Comparison of ENCODE assay signal across 23 mouse cellular contexts in genomic region chr15:102222386-102222785, GRCm38 (mm10). TPM values are rescaled to one million over a fixed set of nuclear protein-coding genes. Genes with fewer than 3 reads are reported as not detected.
DNase-seq lines count a peak whose midpoint lies in the region; ATAC-seq and TF ChIP-seq lines count a peak whose summit lies in the region.
"Had no signal": no experiment of that assay in that cellular context is flagged by ENCODE, and none has a peak within 500 bp of the region (broad histone marks: within the 10 kb centered on the region; RNA-seq: fewer than 3 reads in every experiment).

No protein-coding gene starts in this region.

- dilution Hi-C loops in CH12.LX (cut with MboI; ENCODE audit: extremely low pct_ligation_motif_present, extremely low pct_unique_long_range_greater_than_20kb, low sequenced_read_pairs) = no loop called here

- H3K27ac ChIP-seq in forebrain, postnatal 0 days (ENCODE audit: low read depth, low read length) = no peak overlapping the region
- H3K27ac ChIP-seq in forebrain, embryonic 13.5 days = no peak overlapping the region
- no peak overlapping the region for H3K27ac ChIP-seq in lung, embryonic 14.5 days (ENCODE audit: low read depth)
- no peak overlapping the region for H3K27ac ChIP-seq in CH12.LX (ENCODE audit: insufficient read depth, low read depth)
- H3K27ac ChIP-seq: heart, adult 2 months; hindbrain, embryonic 12.5 days; limb, embryonic 15.5 days; neural tube, embryonic 12.5 days had no signal

- ATAC-seq in forebrain, postnatal 0 days = no peak
- ATAC-seq in forebrain, embryonic 13.5 days = no peak
- ATAC-seq in lung, embryonic 14.5 days (ENCODE audit: insufficient read depth) = no peak

- peaks cover 9% of the 10 kb centered on the region; the same call in 1 of the 2 replicates for H3K4me1 ChIP-seq in forebrain, postnatal 0 days (ENCODE audit: insufficient read depth)
- peaks cover 15% of the 10 kb centered on the region for H3K4me1 ChIP-seq in forebrain, embryonic 13.5 days
- H3K4me1 ChIP-seq in lung, embryonic 14.5 days (ENCODE audit: insufficient read depth) = no peaks in the 10 kb centered on the region
- peaks cover 4 to 13% of the 10 kb centered on the region in 2 experiments for H3K4me1 ChIP-seq in CH12.LX (ENCODE audit: control insufficient read depth in 1 of 2, insufficient read depth in 2 of 2)

- H3K36me3 ChIP-seq in forebrain, postnatal 0 days (ENCODE audit: insufficient read depth) = no peaks in the 10 kb centered on the region
- H3K36me3 ChIP-seq in forebrain, embryonic 13.5 days (ENCODE audit: poor library complexity, severe bottlenecking) = peaks cover 5% of the 10 kb centered on the region
- no peaks in the 10 kb centered on the region for H3K36me3 ChIP-seq in lung, embryonic 14.5 days (ENCODE audit: insufficient read depth)
- peaks cover 0 to 5% of the 10 kb centered on the region in 2 experiments for H3K36me3 ChIP-seq in CH12.LX (replicated peaks in 1 of 2; ENCODE audit: control insufficient read depth in 1 of 2, insufficient read depth in 1 of 2, low read length in 1 of 2)
- H3K36me3 ChIP-seq: hindbrain, embryonic 12.5 days had no signal

- no peaks in the 10 kb centered on the region for H3K79me2 ChIP-seq in CH12.LX (replicated peaks; ENCODE audit: control insufficient read depth, extremely low read depth, insufficient read depth, poor library complexity, severe bottlenecking)

- no peak overlapping the region for H3K9ac ChIP-seq in forebrain, postnatal 0 days
- no peak overlapping the region for H3K9ac ChIP-seq in forebrain, embryonic 13.5 days
- no peak overlapping the region for H3K9ac ChIP-seq in lung, embryonic 14.5 days
- no peak overlapping the region for H3K9ac ChIP-seq in CH12.LX (ENCODE audit: insufficient read depth, low read depth)
- H3K9ac ChIP-seq: hindbrain, embryonic 12.5 days; limb, embryonic 15.5 days; neural tube, embryonic 12.5 days had no signal

- H3K4me2 ChIP-seq in forebrain, postnatal 0 days (ENCODE audit: low read depth) = no peak overlapping the region
- H3K4me2 ChIP-seq in forebrain, embryonic 13.5 days = no peak overlapping the region
- no peak overlapping the region for H3K4me2 ChIP-seq in lung, embryonic 14.5 days
- H3K4me2 ChIP-seq in CH12.LX (ENCODE audit: insufficient read depth, low read depth, poor library complexity, severe bottlenecking) = no peak overlapping the region
- H3K4me2 ChIP-seq: hindbrain, embryonic 12.5 days; limb, embryonic 15.5 days; neural tube, embryonic 12.5 days had no signal

- intact Hi-C loops in heart, postnatal 14 days (cut with DNase I) = loop anchor here (5.0 kb wide), 1 partner anchor 130 kb away; no protein-coding TSS in a partner anchor

- DNase-seq in forebrain, postnatal 0 days = peak; percentile 42
- peak; percentile 70 for DNase-seq in lung, embryonic 14.5 days
- no peak for DNase-seq in lung, postnatal 36 days
- DNase-seq in CH12.LX (ENCODE audit: extremely low read depth) = no peak
- DNase-seq in NIH3T3 (ENCODE audit: low read depth) = peak; percentile 46
- no peak for DNase-seq in heart, postnatal 14 days
- DNase-seq: adrenal gland, adult 2 months; B cell, adult 2 months; gastrocnemius, postnatal 14 days; heart, adult 2 months; kidney, adult 11 months; kidney, postnatal 14 days; layer of hippocampus, adult 9-11 months; lung, adult 2 months; thymus, postnatal 4 days had no signal

- WGBS in forebrain, postnatal 0 days = 43% methylated on average over 10 of the region's 10 CpGs
- WGBS in forebrain, embryonic 13.5 days = 61% methylated on average over 10 of the region's 10 CpGs
- WGBS in lung, embryonic 14.5 days = 52% methylated on average over 10 of the region's 10 CpGs

- peak; percentile 48 for TF ChIP-seq CTCF in forebrain, postnatal 0 days (IDR thresholded peaks at IDR 0.05; ENCODE audit: low read depth)
- TF ChIP-seq CTCF in lung, embryonic 14.5 days (IDR thresholded peaks at IDR 0.05; ENCODE audit: low read depth) = peak; percentile 43
- no peak for TF ChIP-seq CTCF in CH12.LX (conservative IDR thresholded peaks at IDR 0.05 in 1 of 2, IDR thresholded peaks at IDR 0.05 in 1 of 2; ENCODE audit: low read depth in 2 of 2, low read length in 2 of 2)

- TF ChIP-seq POLR2A in CH12.LX (IDR thresholded peaks at IDR 0.05; ENCODE audit: low read depth, low read length) = no peak

- in situ Hi-C loops in CH12.LX (cut with MboI; ENCODE audit: low pct_ligation_motif_present, low pct_unique_long_range_greater_than_20kb, low sequenced_read_pairs) = no loop called here

- H3K9me3 ChIP-seq in forebrain, postnatal 0 days (ENCODE audit: low read length) = no peaks in the 10 kb centered on the region
- H3K9me3 ChIP-seq in forebrain, embryonic 13.5 days (replicated peaks) = no peaks in the 10 kb centered on the region
- H3K9me3 ChIP-seq in lung, embryonic 14.5 days (ENCODE audit: low read depth, low read length) = no peaks in the 10 kb centered on the region
- peaks cover 4% of the 10 kb centered on the region for H3K9me3 ChIP-seq in CH12.LX (replicated peaks; ENCODE audit: low read length)
- H3K9me3 ChIP-seq: hindbrain, embryonic 12.5 days; limb, embryonic 15.5 days; neural tube, embryonic 12.5 days had no signal

- TF ChIP-seq RAD21 in CH12.LX (IDR thresholded peaks at IDR 0.05; ENCODE audit: low read depth, low read length) = no peak

- no peak for TF ChIP-seq EP300 in CH12.LX (IDR thresholded peaks at IDR 0.05; ENCODE audit: low read length)

- H3K4me3 ChIP-seq in forebrain, postnatal 0 days (ENCODE audit: low read depth, low read length) = no peak overlapping the region
- H3K4me3 ChIP-seq in forebrain, embryonic 13.5 days = no peak overlapping the region
- H3K4me3 ChIP-seq in lung, embryonic 14.5 days (ENCODE audit: low read depth, low read length) = no peak overlapping the region
- no peak overlapping the region for H3K4me3 ChIP-seq in CH12.LX (replicated peaks in 1 of 3; ENCODE audit: low read depth in 2 of 3, low read length in 2 of 3, poor library complexity in 1 of 3)
- H3K4me3 ChIP-seq: heart, adult 2 months; hindbrain, embryonic 12.5 days; limb, embryonic 15.5 days; megakaryocyte, embryonic 14.5 days; neural tube, embryonic 12.5 days had no signal

- peaks cover 14% of the 10 kb centered on the region; the same call in 1 of the 2 replicates for H3K27me3 ChIP-seq in forebrain, postnatal 0 days (ENCODE audit: insufficient read depth, low read length)
- H3K27me3 ChIP-seq in forebrain, embryonic 13.5 days = peaks cover 33% of the 10 kb centered on the region
- H3K27me3 ChIP-seq in lung, embryonic 14.5 days (ENCODE audit: insufficient read depth, low read length) = peaks cover 15% of the 10 kb centered on the region; the same call in 1 of the 2 replicates
- peaks cover 14% of the 10 kb centered on the region for H3K27me3 ChIP-seq in CH12.LX (replicated peaks)

TF ChIP-seq in CH12.LX, 34 proteins besides CTCF, POLR2A, EP300 and RAD21 (continues in another document):
- 0 out of 2 replicates have a peak, but pooled peaks have one; percentile 4 for TF ChIP-seq SMC3 (IDR thresholded peaks at IDR 0.05; ENCODE audit: low read depth, low read length)

RNA-seq across cellular contexts. Expression of gene Itgb7, which starts 9.4 kb away (rescaled TPM):
- 0.31 and 2.4 TPM in 2 replicates for total RNA-seq in forebrain, postnatal 0 days (2014; rRNA removed)
- 0.50 and 0.75 TPM in 2 replicates for polyA plus RNA-seq in forebrain, postnatal 0 days (2015; fragmentation: Nextera tagmentation; extraction: Ambion mirVana)
- polyA plus RNA-seq in forebrain, embryonic 13.5 days (2015; fragmentation: Nextera tagmentation; extraction: Ambion mirVana) = 0.32 and 0.48 TPM in 2 replicates
- 1.4 and 2.6 TPM in 2 replicates for polyA plus RNA-seq in lung, embryonic 14.5 days (2014; fragmentation: Nextera tagmentation; extraction: Ambion mirVana)
- total RNA-seq in CH12.LX (2012; rRNA removed) (10.1 and 17.7 TPM in 2 replicates), CH12.LX (2014; rRNA removed) (1.8 and 3.7 TPM in 2 replicates)
- polyA plus RNA-seq in CH12.LX (2012; ENCODE audit: insufficient read length, low read depth) = 2.8 and 4.2 TPM in 2 replicates
- total RNA-seq in heart, postnatal 14 days (2021) = 1 to 10 TPM; 1.5 to 1.8 TPM

RNA-seq across cellular contexts. Expression of gene Csad, which starts 17.9 kb away (rescaled TPM):
- 46.2 and 47.8 TPM in 2 replicates for total RNA-seq in forebrain, postnatal 0 days (2014; rRNA removed)
- 25.9 and 29.9 TPM in 2 replicates for polyA plus RNA-seq in forebrain, postnatal 0 days (2015; fragmentation: Nextera tagmentation; extraction: Ambion mirVana)
- 42.7 and 46.4 TPM in 2 replicates for polyA plus RNA-seq in forebrain, embryonic 13.5 days (2015; fragmentation: Nextera tagmentation; extraction: Ambion mirVana)
- 59.1 and 68.1 TPM in 2 replicates for polyA plus RNA-seq in lung, embryonic 14.5 days (2014; fragmentation: Nextera tagmentation; extraction: Ambion mirVana)
- 2.8 and 4.7 TPM in 2 replicates for total RNA-seq in CH12.LX (2012; rRNA removed)
- total RNA-seq in CH12.LX (2014; rRNA removed) = 3.6 and 3.7 TPM in 2 replicates
- 3.8 and 4.2 TPM in 2 replicates for polyA plus RNA-seq in CH12.LX (2012; ENCODE audit: insufficient read length, low read depth)
- 10 to 100 TPM; 21.3 to 23.7 TPM for total RNA-seq in heart, postnatal 14 days (2021)

RNA-seq across cellular contexts. Expression of gene Zfp740, which starts 19.3 kb away (rescaled TPM):
- total RNA-seq in forebrain, postnatal 0 days (2014; rRNA removed) = 67.2 and 83.2 TPM in 2 replicates
- 20.0 and 29.7 TPM in 2 replicates for polyA plus RNA-seq in forebrain, postnatal 0 days (2015; fragmentation: Nextera tagmentation; extraction: Ambion mirVana)
- 90.0 and 98.7 TPM in 2 replicates for polyA plus RNA-seq in forebrain, embryonic 13.5 days (2015; fragmentation: Nextera tagmentation; extraction: Ambion mirVana)
- 60.4 and 64.1 TPM in 2 replicates for polyA plus RNA-seq in lung, embryonic 14.5 days (2014; fragmentation: Nextera tagmentation; extraction: Ambion mirVana)
- total RNA-seq in CH12.LX (2012; rRNA removed) = 30.5 and 32.1 TPM in 2 replicates
- 46.1 and 51.9 TPM in 2 replicates for total RNA-seq in CH12.LX (2014; rRNA removed)
- 37.4 and 38.7 TPM in 2 replicates for polyA plus RNA-seq in CH12.LX (2012; ENCODE audit: insufficient read length, low read depth)
- total RNA-seq in heart, postnatal 14 days (2021) = 10 to 100 TPM; 41.8 to 47.1 TPM

RNA-seq across cellular contexts. Expression of gene Rarg, which starts 34.9 kb away (rescaled TPM):
- total RNA-seq in forebrain, postnatal 0 days (2014; rRNA removed) = 6.5 and 12.3 TPM in 2 replicates
- polyA plus RNA-seq in forebrain, postnatal 0 days (2015; fragmentation: Nextera tagmentation; extraction: Ambion mirVana) = 4.5 and 4.6 TPM in 2 replicates
- 3.2 and 4.2 TPM in 2 replicates for polyA plus RNA-seq in forebrain, embryonic 13.5 days (2015; fragmentation: Nextera tagmentation; extraction: Ambion mirVana)
- polyA plus RNA-seq in lung, embryonic 14.5 days (2014; fragmentation: Nextera tagmentation; extraction: Ambion mirVana) = 38.5 and 38.7 TPM in 2 replicates
- 0.64 and 0.76 TPM in 2 replicates for total RNA-seq in CH12.LX (2012; rRNA removed)
- 0.17 and 0.32 TPM in 2 replicates for total RNA-seq in CH12.LX (2014; rRNA removed)
- 0.63 and 0.76 TPM in 2 replicates for polyA plus RNA-seq in CH12.LX (2012; ENCODE audit: insufficient read length, low read depth)
- total RNA-seq in heart, postnatal 14 days (2021) = 10 to 100 TPM; 18.9 to 21.1 TPM

RNA-seq across cellular contexts. Expression of gene Gm9918, which starts 48.0 kb away (rescaled TPM):
- total RNA-seq in forebrain, postnatal 0 days (2014; rRNA removed) = 0.15 TPM in 1 of 2 replicates, not detected in the other
- not detected in 2 replicates for polyA plus RNA-seq in forebrain, postnatal 0 days (2015; fragmentation: Nextera tagmentation; extraction: Ambion mirVana)
- 0.09 TPM in 1 of 2 replicates, not detected in the other for polyA plus RNA-seq in forebrain, embryonic 13.5 days (2015; fragmentation: Nextera tagmentation; extraction: Ambion mirVana)
- 0.38 and 0.82 TPM in 2 replicates for polyA plus RNA-seq in lung, embryonic 14.5 days (2014; fragmentation: Nextera tagmentation; extraction: Ambion mirVana)
- total RNA-seq in CH12.LX (2012; rRNA removed) = not detected in 2 replicates
- total RNA-seq in CH12.LX (2014; rRNA removed) = not detected in 2 replicates
- not detected in 2 replicates for polyA plus RNA-seq in CH12.LX (2012; ENCODE audit: insufficient read length, low read depth)
- not detected for total RNA-seq in heart, postnatal 14 days (2021)
- total RNA-seq: adrenal gland, adult 2 months; gastrocnemius, postnatal 14 days; heart, adult 2 months; left cerebral cortex, postnatal 10 days; monocyte, adult 5-6 weeks had no signal
- polyA plus RNA-seq: G1E; heart, adult 2 months had no signal

Comparison
In these comparisons a context has a peak if more than half of its experiments do, and no peak if none do; other contexts are left out.
1. DNase-seq: peak in forebrain, postnatal 0 days (single experiment), lung, embryonic 14.5 days (single experiment) and NIH3T3 (single experiment); none in lung, postnatal 36 days (single experiment), CH12.LX (single experiment) and heart, postnatal 14 days (0 of 2).
2. CTCF ChIP-seq: peak in forebrain, postnatal 0 days (single experiment) and lung, embryonic 14.5 days (single experiment); none in CH12.LX (0 of 2).